Mouse (Mus musculus): ENCODE results near the gene Oat. TPM values are rescaled to one million over a fixed set of nuclear protein-coding genes. Genes with fewer than 3 reads are reported as not detected.

The Oat gene
- total RNA-seq (2023): 98.2 to 110 TPM (median 99.6 TPM) in 4 replicates

DNA sequence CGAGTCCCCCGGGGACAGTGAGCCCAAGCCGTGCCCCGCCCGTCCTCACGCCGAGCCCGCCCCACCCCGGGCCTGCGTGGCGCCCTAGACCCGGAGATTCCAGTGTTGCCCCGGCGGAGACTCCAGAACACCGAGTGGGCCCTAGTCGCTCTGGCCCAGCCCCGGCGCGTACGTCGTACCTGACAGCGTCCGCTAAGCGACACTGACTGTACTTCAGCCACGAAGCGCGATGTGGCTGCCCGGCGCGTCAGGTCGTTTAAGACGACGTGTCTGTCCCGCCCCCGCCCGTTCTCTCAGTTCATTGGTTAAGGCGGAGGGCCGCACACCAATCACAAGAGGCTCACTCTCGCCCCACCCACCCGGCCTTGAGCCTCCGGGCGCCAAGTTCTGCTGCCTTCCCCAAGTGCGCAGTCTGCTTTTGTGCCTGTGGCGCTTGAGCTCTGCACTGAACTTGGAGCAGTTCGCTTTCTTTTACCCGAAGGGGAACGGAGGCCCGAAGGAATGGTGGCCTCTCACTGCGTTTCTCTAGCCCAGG is at the start of gene Oat:
Oat (minus strand) TSS at position 283 of the 535 bp plus-strand sequence.

GRCm38 (mm10) chr7:132610468-132611318 is 34.5 kb upstream of the Oat start, which contains the start of gene Lhpp:
TSS of gene Lhpp (plus strand) at chr7:132610638.

GRCm38 (mm10) chr7:132599071-132599975 is 23.1 kb upstream of the Oat start, which contains the start of gene Nkx1-2:
TSS of gene Nkx1-2 (minus strand) at chr7:132599637.

Other genes starting within 250 kb of the Oat start
- gene Nkx1-2, start 23.2 kb upstream of the Oat start, total RNA-seq (2023): not detected in 4 replicates
- gene Lhpp, start 34.2 kb upstream of the Oat start, total RNA-seq (2023): 2.3 to 6.4 TPM (median 4.2 TPM) in 4 replicates
- 69.3 to 75.7 TPM (median 72.1 TPM) in 4 replicates for gene Fam53b, start 237.5 kb upstream of the Oat start, total RNA-seq (2023)